Mouse (Mus musculus) frontal cortex, adult 2 months (tissue): ENCODE measurements around the gene Cog5. TPM values are rescaled to one million over a fixed set of nuclear protein-coding genes. Genes with fewer than 3 reads are reported as not detected.
"Not testable (repeated sequence)": the region's sequence is repeated elsewhere in the genome, so short reads cannot be mapped to it uniquely, and the experiment has no call there.

Experiments
- DNase-seq, 2 experiments: peaks; one replicate each; pipeline ENCODE4 v3.0.0; 2022; ENCODE audit warnings: low spot score in 1 of 2; ENCODE audit errors: extremely low spot score in 1 of 2
- polyA plus RNA-seq: library from polyadenylated mRNA; depleted of rRNA; stranded (reverse); fragments of >200 nt; gene quantifications from 2 replicates; pipeline ENCODE4 v1.2.3, GENCODE M21; 2012; rRNA removed

Cog5 gene
- 26.1 and 28.8 TPM in 2 replicates for polyA plus RNA-seq

DNA sequence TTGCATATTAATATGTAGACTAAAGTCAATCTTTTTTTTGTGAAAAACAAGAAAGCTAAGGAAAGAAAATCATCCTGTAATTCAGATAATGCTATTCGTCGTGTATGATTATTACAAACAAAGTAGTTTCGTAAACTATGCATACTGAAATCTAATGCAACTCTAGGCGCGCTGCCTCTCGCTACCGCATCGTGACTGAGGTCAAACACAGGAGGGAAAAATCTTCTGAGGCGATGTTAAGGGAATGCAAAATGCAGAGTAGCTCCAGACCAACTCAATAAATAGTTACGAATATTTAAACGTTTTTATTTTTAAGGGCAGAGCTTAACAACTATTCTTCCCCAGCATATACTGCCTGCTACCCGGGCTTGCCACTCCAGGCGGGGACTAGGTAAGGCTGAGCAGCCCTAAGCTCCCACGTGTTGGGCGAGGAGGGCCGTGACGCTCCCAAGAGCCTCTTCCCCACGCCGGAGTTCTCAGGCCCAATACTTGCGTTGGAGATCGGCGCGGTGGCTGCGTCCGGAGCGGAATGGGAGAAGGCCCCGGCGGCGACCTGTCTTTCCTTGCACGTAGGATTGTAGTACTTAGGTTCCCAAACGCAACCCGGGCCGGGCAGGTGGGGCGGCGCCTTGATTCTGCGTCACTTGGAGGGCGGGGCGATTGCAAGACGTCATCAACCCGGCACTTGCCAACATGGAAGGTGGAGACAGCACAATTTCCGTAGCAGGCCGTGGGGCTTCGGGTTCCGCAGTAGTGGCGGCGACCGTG is at the start of gene Cog5, which contains the start of gene Dus4l:
Gene Cog5, plus strand, starts transcription at position 673 of the 768 bp plus-strand sequence.
Gene Dus4l, minus strand, starts transcription at position 630 of the 768 bp plus-strand sequence.
- DNase-seq: peak; percentile 91 to 98

DNA sequence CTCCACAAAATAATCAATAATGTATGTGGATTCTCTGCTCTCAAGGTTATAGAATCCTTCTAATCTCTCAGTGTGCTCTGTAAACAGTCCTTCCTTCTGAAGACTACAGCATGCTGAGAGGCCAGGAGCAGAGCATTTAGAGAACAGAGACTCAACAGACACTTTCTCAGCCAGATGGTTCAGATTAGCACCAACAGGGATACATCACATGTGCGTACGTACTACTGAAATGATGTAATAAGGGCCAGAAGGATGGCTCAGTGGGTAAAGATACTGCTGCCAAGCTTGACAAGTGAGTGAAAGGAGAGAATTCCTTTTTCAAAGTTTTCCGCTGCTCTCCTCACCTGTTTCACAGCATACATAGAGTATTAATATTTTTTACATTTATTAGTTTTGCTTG is 49.8 kb upstream of the Cog5 start:
- DNase-seq: no peak

DNA sequence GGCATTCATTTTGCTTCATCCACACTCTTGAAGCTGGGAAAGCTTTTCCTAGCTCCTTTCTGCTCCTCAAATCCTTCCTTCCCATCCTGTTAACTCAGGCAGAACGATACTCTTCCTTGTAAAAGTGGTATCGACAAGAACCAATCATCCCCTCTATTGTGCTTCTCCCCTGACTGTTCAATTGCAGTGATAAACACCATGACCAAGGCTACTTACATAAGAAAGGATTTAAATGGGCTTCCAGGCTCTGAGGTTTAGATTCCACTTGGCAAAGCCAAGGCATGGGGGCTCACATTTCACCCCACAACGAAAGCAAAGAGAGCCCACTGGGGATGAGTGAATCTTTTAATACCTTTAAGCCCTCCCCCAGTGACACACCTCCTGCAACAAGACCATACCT is 46.5 kb upstream of the Cog5 start:
- DNase-seq: no peak

DNA sequence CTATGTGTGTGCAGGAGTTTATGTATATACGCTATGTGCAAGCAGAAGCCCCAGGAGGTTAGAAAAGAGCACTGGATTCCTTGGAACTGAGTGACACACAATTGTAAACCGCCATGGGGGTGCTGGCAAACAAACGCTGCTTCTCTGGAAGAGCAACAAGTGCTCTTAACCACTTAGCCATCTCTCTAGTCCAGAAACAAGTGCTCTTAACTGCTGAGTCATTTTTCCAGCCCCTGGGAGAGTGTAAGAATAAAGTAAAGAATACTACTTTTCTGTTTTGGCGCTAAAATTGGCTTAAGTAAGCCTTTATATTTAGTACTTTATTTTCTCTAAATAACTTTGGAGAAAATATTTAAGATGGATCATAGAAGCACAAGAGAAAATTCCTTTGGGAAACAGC is 41.3 kb upstream of the Cog5 start:
- no peak for DNase-seq

DNA sequence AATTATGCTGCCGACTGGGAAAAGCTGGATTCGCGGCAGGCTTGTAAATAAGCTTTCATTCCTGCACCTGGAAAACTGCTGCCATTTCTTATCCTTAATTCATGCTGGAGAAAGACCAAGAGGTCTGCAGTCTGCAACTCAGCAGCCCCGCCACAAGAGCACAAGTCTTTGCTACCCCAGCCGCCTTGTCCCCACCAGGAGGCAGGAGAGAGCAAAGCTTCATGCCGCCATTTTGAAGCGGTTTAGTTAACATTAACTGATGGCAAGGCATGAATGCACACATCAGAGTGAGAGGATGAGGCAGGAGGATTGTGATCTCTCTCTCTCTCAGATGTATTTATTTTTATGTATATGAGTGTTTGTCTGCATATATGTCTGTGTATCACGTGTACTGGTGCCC is 34.6 kb upstream of the Cog5 start:
- DNase-seq: no peak

DNA sequence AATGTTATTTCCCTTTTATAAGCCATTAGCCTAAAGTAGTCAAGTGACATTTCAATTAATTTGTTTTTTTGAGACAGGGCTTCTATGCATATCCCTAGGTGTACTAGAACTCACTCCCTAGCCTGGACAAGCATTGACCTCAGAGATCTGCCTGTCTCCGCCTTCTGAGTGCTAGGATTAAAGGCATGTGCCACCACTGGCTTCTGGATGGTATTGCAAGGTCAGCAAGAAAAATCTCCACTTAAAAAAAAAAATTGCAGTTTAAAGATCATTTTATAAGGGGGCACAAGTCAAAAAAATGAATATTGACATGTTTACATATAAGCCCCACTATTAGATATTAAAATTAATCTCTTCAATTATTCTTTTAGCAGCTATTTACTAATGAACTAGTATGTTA is 29.7 kb upstream of the Cog5 start:
- DNase-seq: no peak

DNA sequence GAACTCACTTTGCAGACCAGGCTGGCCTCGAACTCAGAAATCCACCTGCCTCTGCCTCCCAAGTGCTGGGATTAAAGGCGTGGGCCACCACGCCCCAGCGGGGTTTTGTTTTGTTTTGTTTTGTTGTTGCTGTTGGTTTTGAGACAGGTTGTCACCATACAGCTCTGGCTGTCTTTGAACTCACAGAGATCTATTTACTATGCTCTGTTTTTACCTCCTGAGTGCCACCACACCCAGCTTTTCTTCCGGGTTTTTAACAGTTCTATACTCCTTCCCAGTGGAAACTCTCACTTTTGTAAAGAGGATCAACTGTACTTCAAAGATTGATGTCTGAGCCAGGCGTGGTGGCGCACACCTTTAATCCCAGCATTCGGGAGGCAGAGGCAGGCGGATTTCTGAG is 26.3 kb upstream of the Cog5 start:
- not testable (repeated sequence) for DNase-seq

DNA sequence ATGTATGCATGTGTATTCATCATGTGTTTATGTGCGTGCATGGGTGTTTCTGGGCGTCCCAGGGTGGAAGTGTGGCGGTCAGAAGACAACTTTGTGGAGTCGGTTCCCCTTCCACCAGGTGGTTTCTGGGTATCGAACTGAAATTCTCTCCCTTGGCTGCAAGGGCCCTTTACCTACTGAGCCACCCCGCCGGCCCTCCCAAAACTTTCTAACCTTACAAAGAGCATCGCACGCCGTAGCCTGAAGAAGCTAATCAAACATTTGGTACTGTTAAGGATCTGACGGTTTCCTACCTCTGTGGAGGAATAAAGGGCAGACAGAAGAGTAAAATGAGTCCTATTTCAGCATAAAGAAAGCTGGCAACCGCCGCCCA is 20.7 kb upstream of the Cog5 start:
- DNase-seq: peak in 1 of 2 experiments; percentile 35

DNA sequence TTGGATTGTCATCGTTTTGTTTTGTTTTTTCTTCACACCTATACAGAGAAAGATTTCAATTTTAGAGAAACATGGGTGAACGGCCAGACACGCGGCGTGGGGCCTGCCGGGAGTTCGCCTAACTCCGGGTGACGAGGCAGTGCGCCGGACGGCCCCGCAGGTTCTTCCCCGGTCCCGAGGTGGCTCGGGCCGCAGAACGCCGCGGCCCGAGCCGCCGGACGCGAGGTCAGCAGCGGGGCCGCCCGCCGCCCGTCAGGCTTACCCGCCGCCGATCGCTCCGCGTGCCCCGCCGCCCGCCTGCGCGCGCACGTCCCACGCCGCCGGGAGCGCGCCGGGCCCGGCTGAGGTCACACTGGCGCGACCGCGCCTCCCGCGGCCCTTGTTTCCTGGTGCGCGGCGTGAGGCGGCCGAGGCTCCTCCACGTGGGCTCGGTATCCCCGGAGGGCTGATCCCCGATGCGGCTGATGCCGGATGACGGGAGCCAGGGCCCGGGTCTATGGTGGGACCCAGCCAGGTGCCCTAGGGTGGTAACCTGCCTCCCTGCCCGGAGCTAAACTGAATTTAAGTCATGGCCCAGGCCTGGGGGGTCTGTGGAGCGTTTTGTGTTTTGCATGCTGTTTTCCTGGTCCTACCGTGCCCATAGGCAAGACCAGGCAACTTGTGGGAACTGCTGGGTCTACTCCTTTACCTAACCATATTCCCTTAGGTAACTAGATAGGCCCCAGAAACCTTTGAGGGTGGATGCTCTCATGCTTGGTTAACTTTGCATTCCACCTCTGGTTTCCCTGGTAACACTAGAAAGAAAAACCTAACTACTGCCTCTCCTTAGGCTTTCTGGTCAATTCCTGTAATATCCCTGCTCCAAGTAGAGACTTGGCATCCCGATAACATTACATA is 20.1 kb upstream of the Cog5 start, which contains the start of gene Bcap29:
Gene Bcap29, minus strand, starts transcription at position 316 of the 897 bp plus-strand sequence.
- DNase-seq: peak in 1 of 2 experiments; percentile 54

DNA sequence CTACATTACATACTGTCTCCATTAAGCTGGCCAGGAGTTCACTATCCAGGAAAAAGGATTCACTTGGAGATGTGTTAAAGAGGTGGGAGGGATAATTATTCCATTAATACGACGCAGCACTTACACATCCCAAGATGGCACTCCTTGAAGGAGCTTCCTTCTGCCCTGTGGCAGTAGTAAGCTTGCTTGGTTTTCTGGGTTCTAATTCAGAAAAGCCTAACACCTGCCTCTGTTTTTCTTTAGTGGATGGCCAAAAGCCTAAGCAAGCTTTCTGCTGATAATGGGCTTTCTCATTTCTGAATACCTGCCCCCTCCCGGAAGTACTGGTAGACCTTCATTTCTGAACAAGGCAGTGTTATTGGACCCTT is 19.4 kb upstream of the Cog5 start:
- no peak for DNase-seq

DNA sequence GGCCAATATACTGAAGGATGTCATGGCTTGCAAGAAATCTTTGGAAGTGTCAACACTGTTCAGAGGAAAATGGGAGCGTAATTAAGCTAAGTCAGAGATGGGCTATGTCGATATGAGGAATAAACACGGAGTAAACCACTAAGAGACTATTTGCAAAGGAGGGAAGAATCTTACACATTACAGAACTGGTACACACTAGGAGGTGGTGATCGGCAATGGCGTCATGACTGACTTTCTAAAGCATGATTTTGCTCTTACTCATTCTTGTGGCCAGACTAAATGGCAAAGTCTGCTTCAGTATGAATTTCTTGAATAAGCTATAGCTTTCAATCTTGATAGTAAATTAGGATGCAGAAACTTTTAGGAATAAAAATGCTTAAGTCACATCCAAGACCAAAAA is 1.1 kb upstream of the Cog5 start:
- DNase-seq: no peak

DNA sequence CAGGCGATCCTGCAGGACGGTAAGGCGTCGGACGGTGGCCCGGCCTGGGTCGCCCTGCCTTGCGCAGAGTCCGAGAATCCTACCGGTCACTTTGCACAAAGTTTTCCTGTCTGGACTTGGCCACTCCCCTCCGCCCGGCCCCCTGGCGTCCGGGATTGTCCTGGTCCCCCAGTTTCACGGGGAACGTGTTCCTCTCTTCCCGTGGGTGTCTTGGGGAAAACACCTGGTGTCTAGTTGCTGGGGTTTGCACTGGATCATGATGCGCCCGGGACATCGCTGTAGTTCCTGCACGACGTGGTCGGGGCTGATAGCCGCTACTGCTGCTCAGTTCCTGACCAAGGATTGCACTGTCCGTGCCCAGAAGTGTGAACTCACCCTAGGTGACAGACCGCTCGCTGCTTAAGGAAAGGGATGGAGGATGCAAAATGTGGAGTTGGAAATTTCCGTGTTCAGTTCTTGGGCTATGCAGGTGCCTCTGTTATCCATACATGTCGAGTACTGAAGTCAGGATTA is 352 bp downstream of the Cog5 start:
- no peak for DNase-seq

DNA sequence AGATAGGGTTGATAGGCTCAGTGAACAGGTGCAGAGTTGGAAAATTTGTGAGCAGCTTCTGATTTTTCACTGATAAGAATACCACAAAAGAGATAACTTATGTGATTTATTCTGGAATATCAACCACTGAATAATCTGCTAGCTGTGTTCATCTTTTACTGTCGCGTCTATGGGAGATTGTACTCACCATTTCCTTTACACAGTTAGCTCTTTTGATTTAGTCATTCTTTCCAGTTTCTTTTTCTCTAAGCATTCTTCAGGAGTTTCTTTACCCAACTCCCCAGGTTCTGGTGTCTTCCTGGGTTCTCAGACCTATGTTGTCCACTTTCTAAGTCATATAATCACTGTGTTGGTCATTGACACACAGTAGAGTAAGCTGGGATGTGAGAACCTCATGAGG is 2.2 kb downstream of the Cog5 start:
- no peak for DNase-seq

DNA sequence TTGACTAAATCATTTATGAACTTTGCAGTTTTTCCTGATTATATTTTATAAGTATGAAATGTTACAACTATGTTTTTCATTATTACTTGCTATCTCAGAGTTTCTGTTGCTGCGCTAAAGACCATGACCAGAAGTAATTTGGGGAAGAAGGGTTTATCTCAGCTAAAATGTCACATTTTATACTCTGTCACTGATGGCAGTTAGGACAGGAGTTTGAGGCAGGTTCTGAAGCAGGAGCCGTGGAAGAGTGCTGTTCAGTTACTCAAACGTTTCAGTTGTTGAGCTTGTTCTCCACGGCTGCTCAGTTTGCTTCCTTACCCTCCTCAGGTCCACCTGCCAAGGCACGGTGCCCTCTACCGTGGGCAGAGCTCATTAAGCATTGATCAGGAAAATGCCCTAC is 11.3 kb downstream of the Cog5 start:
- no peak for DNase-seq

DNA sequence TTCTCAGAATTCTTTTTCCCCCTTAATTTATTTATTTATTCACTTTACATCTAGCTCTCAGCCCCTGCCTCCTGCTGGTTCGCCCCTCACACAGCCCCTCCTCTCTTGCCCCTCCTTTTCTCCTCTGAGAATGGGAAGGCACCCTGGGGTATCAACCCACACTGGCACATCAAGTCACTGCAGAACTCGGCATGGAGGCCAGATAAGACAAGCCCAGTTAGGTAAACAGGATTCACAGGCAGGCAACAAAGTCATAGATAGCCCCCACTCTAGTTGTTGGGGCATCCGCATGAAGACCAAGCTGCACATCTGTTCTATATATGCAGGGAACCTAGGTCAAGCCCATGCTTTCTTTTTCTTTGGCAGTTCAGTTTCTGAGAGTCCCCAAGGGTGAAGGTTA is 12.5 kb downstream of the Cog5 start:
- no peak for DNase-seq

DNA sequence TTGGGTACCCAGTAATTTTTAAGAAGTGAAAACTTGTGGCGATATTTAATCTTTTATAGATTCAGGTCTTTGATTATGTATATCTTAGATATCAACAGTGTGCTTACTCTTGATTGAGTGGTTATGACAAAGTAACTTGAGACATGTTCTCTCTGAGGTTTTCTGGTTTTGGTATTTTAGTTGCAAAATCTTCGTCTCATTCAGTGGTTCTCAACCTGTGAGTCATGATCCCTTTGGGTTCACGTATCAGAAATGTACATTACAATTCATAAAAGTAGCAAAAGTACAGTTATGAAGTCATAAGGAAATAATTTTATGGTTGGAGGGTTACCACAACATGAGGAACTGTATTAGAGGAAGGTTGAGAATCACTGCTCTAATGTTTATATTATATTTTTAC is 32.0 kb downstream of the Cog5 start:
- no peak for DNase-seq

DNA sequence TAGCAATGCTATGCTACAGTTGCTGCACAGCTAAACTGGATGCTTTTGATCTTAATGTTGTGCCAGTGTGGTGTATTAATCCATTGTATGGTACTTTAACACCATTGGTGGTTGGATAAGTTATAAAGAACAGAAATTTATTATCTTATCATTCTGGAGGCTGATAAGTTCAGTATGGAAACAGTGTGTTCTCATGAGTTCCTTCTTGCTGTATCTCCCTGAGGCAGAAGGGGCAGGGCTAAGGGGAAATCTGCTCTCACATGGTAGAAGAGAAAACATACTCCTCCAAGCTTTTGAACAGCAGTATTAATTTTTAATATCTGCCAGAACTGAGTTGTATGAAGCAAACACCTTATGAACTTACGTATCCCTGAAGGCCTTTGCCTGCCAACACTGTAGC is 38.6 kb downstream of the Cog5 start:
- DNase-seq: no peak

DNA sequence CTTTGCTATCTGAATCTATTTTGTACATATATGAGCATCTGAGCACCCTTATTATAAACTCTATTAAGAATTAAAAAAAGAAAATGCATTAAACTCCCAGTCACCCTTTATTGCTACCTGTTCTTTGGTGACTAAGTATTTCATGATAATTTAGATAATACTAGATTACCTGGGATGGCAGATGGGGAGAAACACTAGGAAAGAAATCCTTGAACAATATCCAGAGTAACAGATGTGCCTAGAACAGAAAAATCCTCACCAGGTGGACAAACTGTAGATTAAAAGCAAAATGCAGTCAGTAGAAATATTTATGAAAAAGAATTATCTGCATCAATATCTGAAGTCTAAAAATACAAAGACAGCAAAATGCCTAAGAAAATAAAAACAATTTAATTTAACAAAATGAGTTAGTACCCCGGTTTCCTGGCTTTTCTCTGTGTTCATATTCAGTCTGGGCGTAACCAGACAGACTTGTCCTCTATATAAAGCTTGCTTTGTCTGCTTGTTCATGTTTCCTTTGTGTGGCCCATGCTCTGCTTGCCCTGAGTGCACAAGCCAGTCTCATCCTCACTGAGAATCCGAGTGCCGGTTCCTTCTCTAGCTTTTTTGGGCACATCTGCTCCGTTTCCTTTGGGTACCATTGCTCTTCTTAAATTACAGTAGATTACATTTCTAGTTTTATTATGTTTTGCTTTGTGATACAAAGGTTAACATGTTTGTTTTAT is 46.1 kb downstream of the Cog5 start:
- DNase-seq: no peak

DNA sequence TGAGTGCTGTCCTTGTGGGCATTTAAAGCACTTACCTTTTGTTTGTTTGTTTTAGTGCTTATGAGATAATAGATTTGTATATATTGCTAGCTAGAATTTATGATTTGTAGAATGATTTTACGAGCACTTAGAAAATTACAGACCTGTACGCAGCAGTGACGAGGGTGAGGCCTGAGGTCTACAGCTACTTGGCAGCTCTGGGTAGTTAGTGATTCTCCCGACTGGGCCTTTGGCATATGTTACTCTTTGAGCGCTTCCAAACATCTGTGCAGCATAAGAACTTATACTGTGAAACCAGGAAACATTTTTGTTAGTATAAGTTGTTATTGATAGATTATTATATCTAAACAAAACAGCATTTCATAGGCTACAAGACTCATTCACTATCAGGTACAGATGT is 46.7 kb downstream of the Cog5 start:
- no peak for DNase-seq

DNA sequence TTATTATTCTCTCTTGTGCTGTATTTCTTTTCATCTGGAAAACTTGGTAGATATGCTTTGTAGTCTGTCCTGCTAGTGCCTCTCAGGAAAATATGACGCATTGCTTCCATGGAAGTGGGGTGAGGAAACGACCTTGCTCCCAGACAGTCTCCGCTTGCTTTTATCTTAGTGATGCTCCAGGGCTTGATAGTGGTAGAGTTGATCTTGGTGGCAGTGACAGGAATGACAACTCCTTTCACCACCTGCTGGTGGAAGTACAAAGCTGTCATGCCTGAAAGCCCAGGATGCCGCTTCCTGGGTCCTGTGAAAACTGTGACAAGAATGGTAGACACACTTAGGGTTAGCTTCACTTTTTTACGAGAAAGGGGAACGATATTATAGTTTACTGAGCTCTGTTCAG is 49.2 kb downstream of the Cog5 start:
- DNase-seq: no peak

DNA sequence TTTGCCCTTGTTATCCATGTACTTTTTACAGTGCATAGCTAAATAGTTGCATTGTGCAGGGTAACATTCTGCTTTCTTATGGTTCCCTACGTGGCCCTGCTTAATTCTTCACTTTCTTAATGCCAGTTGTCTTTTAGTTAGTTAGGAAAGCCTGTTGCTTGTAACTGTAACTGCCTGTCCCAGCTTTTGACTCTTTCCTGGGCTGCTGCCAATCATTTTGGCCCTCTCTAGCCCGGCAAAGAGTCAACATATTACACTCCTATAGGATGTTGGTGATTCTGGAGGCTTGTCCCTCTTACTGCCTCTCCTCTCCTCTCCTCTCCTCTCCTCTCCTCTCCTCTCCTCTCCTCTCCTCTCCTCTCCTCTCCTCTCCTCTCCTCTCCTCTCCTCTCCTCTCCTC is 51.5 kb downstream of the Cog5 start:
- no peak for DNase-seq
